Mouse (Mus musculus) retina, postnatal 1 day (tissue): ENCODE data around the gene Dhrs1.

Experiments
- DNase-seq: peaks from one replicate; pipeline ENCODE4 v3.0.0-alpha.2; 2012

The Dhrs1 gene

GRCm38 (mm10) chr14:55762001-55762821 is 16.7 kb upstream of the Dhrs1 start:
- DNase-seq: peak; percentile 74

GRCm38 (mm10) chr14:55761163-55761562 is 15.7 kb upstream of the Dhrs1 start, which contains the start of gene Ltb4r2:
Gene Ltb4r2, plus strand, starts transcription at chr14:55761428.
- no peak for DNase-seq

GRCm38 (mm10) chr14:55760156-55760555 is 14.7 kb upstream of the Dhrs1 start:
- peak; percentile 89 for DNase-seq

GRCm38 (mm10) chr14:55758363-55758784 is 12.9 kb upstream of the Dhrs1 start, which contains the start of gene Cideb:
Gene Cideb, minus strand, starts transcription at chr14:55758458.
- peak; percentile 83 for DNase-seq

- no peak for DNase-seq
These were observed 12.1 kb upstream of the Dhrs1 start for GRCm38 (mm10) chr14:55757566-55757965.

- DNase-seq: no peak
These were observed 1.8 kb upstream of the Dhrs1 start for GRCm38 (mm10) chr14:55747051-55747847.

GRCm38 (mm10) chr14:55745861-55746237 is 359 bp upstream of the Dhrs1 start:
- no peak for DNase-seq

- peak; percentile 85 for DNase-seq
These were observed 1.8 kb downstream of the Dhrs1 start for GRCm38 (mm10) chr14:55743711-55744110.

- no peak for DNase-seq
These were observed 8.3 kb downstream of the Dhrs1 start for GRCm38 (mm10) chr14:55737086-55737687.

GRCm38 (mm10) chr14:55735758-55736157 is 9.7 kb downstream of the Dhrs1 start:
- DNase-seq: no peak

- no peak for DNase-seq
These were observed 10.2 kb downstream of the Dhrs1 start for GRCm38 (mm10) chr14:55735334-55735733.

- DNase-seq: no peak
These were observed 10.6 kb downstream of the Dhrs1 start for GRCm38 (mm10) chr14:55734869-55735268.

- DNase-seq: no peak
These were observed 11.6 kb downstream of the Dhrs1 start for GRCm38 (mm10) chr14:55733889-55734288.

- DNase-seq: peak; percentile 18
These were observed 14.9 kb downstream of the Dhrs1 start for GRCm38 (mm10) chr14:55730531-55731032.

GRCm38 (mm10) chr14:55730116-55730515 is 15.4 kb downstream of the Dhrs1 start:
- DNase-seq: no peak

- DNase-seq: no peak
These were observed 17.4 kb downstream of the Dhrs1 start for GRCm38 (mm10) chr14:55727889-55728685.

- DNase-seq: no peak
These were observed 19.2 kb downstream of the Dhrs1 start for GRCm38 (mm10) chr14:55726261-55726660.

- DNase-seq: no peak
These were observed 21.0 kb downstream of the Dhrs1 start for GRCm38 (mm10) chr14:55724411-55724871.

- no peak for DNase-seq
These were observed 22.1 kb downstream of the Dhrs1 start for GRCm38 (mm10) chr14:55723433-55723832.

- DNase-seq: no peak
These were observed 23.0 kb downstream of the Dhrs1 start for GRCm38 (mm10) chr14:55722438-55722945.

GRCm38 (mm10) chr14:55721700-55722437 is 23.6 kb downstream of the Dhrs1 start, which contains the start of gene Rabggta:
Gene Rabggta, minus strand, starts transcription at chr14:55722263.
- peak; percentile 94 for DNase-seq
